Mouse (Mus musculus) small intestine, adult 2 months (tissue): ENCODE measurements around the gene Obscn. TPM values are rescaled to one million over a fixed set of nuclear protein-coding genes. Genes with fewer than 3 reads are reported as not detected.
A peak's percentile ranks its signal among the peaks of the same experiment; 100 is the strongest.

Source experiments
- H3K27ac ChIP-seq: fragments of 200-500 bp; 2 replicates; pipeline ENCODE4 v1.5.1; 2012; ENCODE audit warnings: low read depth, low read length, control low read depth, inconsistent platforms; ENCODE audit not compliant: insufficient read depth
- H3K27me3 ChIP-seq: fragments of 200-500 bp; 2 replicates; pipeline ENCODE4 v1.6.1; 2012; ENCODE audit warnings: mild to moderate bottlenecking, moderate library complexity, low read length, inconsistent platforms; ENCODE audit not compliant: control insufficient read depth, insufficient read depth
- H3K36me3 ChIP-seq: fragments of 200-500 bp; 2 replicates; pipeline ENCODE4 v1.6.1; 2012; ENCODE audit warnings: mild to moderate bottlenecking, low read length, control low read depth, inconsistent platforms; ENCODE audit not compliant: control insufficient read depth, insufficient read depth
- H3K4me1 ChIP-seq: fragments of 200-500 bp; 2 replicates; pipeline ENCODE4 v1.6.1; 2012; ENCODE audit warnings: low read length, inconsistent platforms, mixed read lengths; ENCODE audit not compliant: control insufficient read depth, insufficient read depth, insufficient read length
- H3K4me3 ChIP-seq: fragments of 200-500 bp; 2 replicates; pipeline ENCODE4 v1.5.1; 2012; ENCODE audit warnings: low read depth, mild to moderate bottlenecking, control low read depth, inconsistent platforms, low read length, moderate library complexity
- CTCF ChIP-seq: fragments of 200-500 bp; IDR thresholded peaks from 2 replicates; pipeline ENCODE4 v1.5.1; 2012; ENCODE audit warnings: low read depth, mild to moderate bottlenecking, control low read depth, inconsistent platforms, low read length, moderate library complexity, mixed read lengths; ENCODE audit not compliant: insufficient replicate concordance, insufficient read length; ENCODE audit errors: extremely low read depth
- POLR2A ChIP-seq: fragments of 200-500 bp; IDR thresholded peaks from 2 replicates; pipeline ENCODE4 v1.6.1; 2012; ENCODE audit warnings: low read depth, mild to moderate bottlenecking, control low read depth, inconsistent platforms, low read length, moderate library complexity
- WGBS: fragments of 180-500 bp; shearing (Covaris S2); methylation state at CpG from one replicate; pipeline ENCODE4 v1.1.7; 2018; 5-methylcytosine and 5-hydroxymethylcytosine counted together
- polyA plus RNA-seq: library from polyadenylated mRNA; depleted of rRNA; stranded (reverse); fragments of >200 nt; gene quantifications from 2 replicates; pipeline ENCODE4 v1.2.3, GENCODE M21; 2012

Obscn gene
- polyA plus RNA-seq, 1 experiment = 1.2 TPM

GRCm38 (mm10) chr11:59159558-59159957 is 23.4 kb upstream of the Obscn start:
- WGBS = 89% methylated on average over 4 of the region's 4 CpGs
- no peak overlapping the region for H3K27ac ChIP-seq
- H3K4me1 ChIP-seq = peaks cover 7% of the 10 kb centered on the region
- TF ChIP-seq POLR2A (no peak), CTCF (no peak)
- H3K27me3 ChIP-seq = no peaks in the 10 kb centered on the region
- H3K36me3 ChIP-seq = peaks cover 18% of the 10 kb centered on the region; the same call in 1 of the 2 replicates
- no peak overlapping the region for H3K4me3 ChIP-seq

- peaks cover 18% of the 10 kb centered on the region; the same call in 1 of the 2 replicates for H3K36me3 ChIP-seq
- H3K4me1 ChIP-seq = peaks cover 5% of the 10 kb centered on the region
- no peaks in the 10 kb centered on the region for H3K27me3 ChIP-seq
- no peak overlapping the region for H3K27ac ChIP-seq
- 92% methylated on average over 13 of the region's 13 CpGs for WGBS
- TF ChIP-seq CTCF = no peak
- no peak for TF ChIP-seq POLR2A
- no peak overlapping the region for H3K4me3 ChIP-seq
Observed at GRCm38 (mm10) chr11:59159099-59159498, 22.9 kb upstream of the Obscn start.

GRCm38 (mm10) chr11:59155900-59156299 is 19.7 kb upstream of the Obscn start:
- 92% methylated on average over 5 of the region's 5 CpGs for WGBS
- no peak overlapping the region for H3K27ac ChIP-seq
- H3K4me1 ChIP-seq = no peaks in the 10 kb centered on the region
- no peak overlapping the region for H3K4me3 ChIP-seq
- H3K27me3 ChIP-seq = no peaks in the 10 kb centered on the region
- no peak for TF ChIP-seq POLR2A
- no peak for TF ChIP-seq CTCF
- H3K36me3 ChIP-seq = peaks cover 18% of the 10 kb centered on the region; the same call in 1 of the 2 replicates

- no peak for TF ChIP-seq POLR2A
- TF ChIP-seq CTCF = no peak
- Histone ChIP-seq H3K4me1 (no peaks in the 10 kb centered on the region), H3K27me3 (no peaks in the 10 kb centered on the region), H3K4me3 (no peak overlapping the region), H3K36me3 (peaks cover 18% of the 10 kb centered on the region; the same call in 1 of the 2 replicates), H3K27ac (no peak overlapping the region)
- 82% methylated on average over 7 of the region's 7 CpGs for WGBS
Observed at GRCm38 (mm10) chr11:59154220-59154619, 18.0 kb upstream of the Obscn start.

- no peaks in the 10 kb centered on the region for H3K4me1 ChIP-seq
- TF ChIP-seq CTCF (peak; percentile 38; the same call in 1 of the 2 replicates), POLR2A (no peak)
- no peak overlapping the region for H3K4me3 ChIP-seq
- no peaks in the 10 kb centered on the region for H3K27me3 ChIP-seq
- 46% methylated on average over 3 of the region's 3 CpGs for WGBS
- H3K36me3 ChIP-seq = 0 out of 2 replicates have a peak, but pooled peaks cover 2% of the 10 kb centered on the region
- H3K27ac ChIP-seq = no peak overlapping the region
Observed at GRCm38 (mm10) chr11:59151729-59152128, 15.5 kb upstream of the Obscn start.

- H3K27ac ChIP-seq = no peak overlapping the region
- TF ChIP-seq POLR2A (no peak), CTCF (no peak)
- 70% methylated on average over 3 of the region's 3 CpGs for WGBS
Observed at GRCm38 (mm10) chr11:59149302-59149701, 13.1 kb upstream of the Obscn start.

GRCm38 (mm10) chr11:59142962-59143361 is 6.8 kb upstream of the Obscn start:
- no peak overlapping the region for H3K4me3 ChIP-seq
- TF ChIP-seq POLR2A = no peak
- no peak for TF ChIP-seq CTCF
- H3K27me3 ChIP-seq = no peaks in the 10 kb centered on the region
- H3K36me3 ChIP-seq = no peaks in the 10 kb centered on the region
- 87% methylated on average over 5 of the region's 5 CpGs for WGBS
- no peaks in the 10 kb centered on the region; the same call in 1 of the 2 replicates for H3K4me1 ChIP-seq
- no peak overlapping the region for H3K27ac ChIP-seq

More at GRCm38 (mm10) chr11:59149302-59149701, 13.1 kb upstream of the Obscn start:
- Histone ChIP-seq H3K4me1 (no peaks in the 10 kb centered on the region), H3K4me3 (no peak overlapping the region), H3K36me3 (no peaks in the 10 kb centered on the region), H3K27me3 (no peaks in the 10 kb centered on the region)

GRCm38 (mm10) chr11:59141772-59142370 is 5.7 kb upstream of the Obscn start:
- H3K27ac ChIP-seq = no peak overlapping the region
- H3K4me3 ChIP-seq = no peak overlapping the region
- H3K27me3 ChIP-seq = peaks cover 1% of the 10 kb centered on the region; the same call in 1 of the 2 replicates
- no peaks in the 10 kb centered on the region; the same call in 1 of the 2 replicates for H3K4me1 ChIP-seq
- TF ChIP-seq CTCF (no peak), POLR2A (no peak)
- H3K36me3 ChIP-seq = no peaks in the 10 kb centered on the region
- 5% methylated on average over 14 of the region's 14 CpGs for WGBS
